Mouse (Mus musculus): ENCODE data around the gene Lag3.

- TF ChIP-seq CTCF (IDR thresholded peaks at IDR 0.05; ENCODE audit: low read depth, low read length) (no peak), POLR2A (IDR thresholded peaks at IDR 0.05; ENCODE audit: borderline replicate concordance, low read depth, low read length) (no peak)
These were observed 7.6 kb upstream of the Lag3 start for GRCm38 (mm10) chr6:124918890-124919627.
